In genomic region chr4:151108834-151109241, GRCm38 (mm10) we compare ENCODE assay signal across 8 mouse cellular contexts. TPM values are rescaled to one million over a fixed set of nuclear protein-coding genes. Genes with fewer than 3 reads are reported as not detected.
DNase-seq lines count a peak whose midpoint lies in the region; ATAC-seq and TF ChIP-seq lines count a peak whose summit lies in the region.

No protein-coding gene starts in this region.

- TF ChIP-seq EP300 in stomach, postnatal 0 days (optimal IDR thresholded peaks at IDR 0.05), result no peak

- no peak for TF ChIP-seq POLR2A in thymus, adult 2 months (IDR thresholded peaks at IDR 0.05; ENCODE audit: control insufficient read depth, extremely low read depth, insufficient read depth, low read length, poor library complexity)

- H3K27ac ChIP-seq in thymus, adult 2 months (ENCODE audit: control insufficient read depth, insufficient read depth, low read length), result no peak overlapping the region
- H3K27ac ChIP-seq in liver, embryonic 11.5 days (ENCODE audit: low read depth, low read length), result no peak overlapping the region
- H3K27ac ChIP-seq in stomach, postnatal 0 days (replicated peaks), result peak overlapping the region; percentile 61; the same call in 1 of the 2 replicates

- peaks cover 3% of the 10 kb centered on the region; the same call in 1 of the 2 replicates for H3K27me3 ChIP-seq in thymus, adult 2 months (ENCODE audit: control insufficient read depth, insufficient read depth, low read length)
- peaks cover 56% of the 10 kb centered on the region for H3K27me3 ChIP-seq in liver, embryonic 11.5 days (replicated peaks; ENCODE audit: control insufficient read depth, insufficient read depth, low read length)
- no peaks in the 10 kb centered on the region for H3K27me3 ChIP-seq in stomach, postnatal 0 days (ENCODE audit: control insufficient read depth, insufficient read depth, low read length)

- no peaks in the 10 kb centered on the region for H3K36me3 ChIP-seq in thymus, adult 2 months (ENCODE audit: control insufficient read depth, insufficient read depth, low read length)
- no peaks in the 10 kb centered on the region for H3K36me3 ChIP-seq in liver, embryonic 11.5 days (ENCODE audit: control insufficient read depth, insufficient read depth, low read length)
- no peaks in the 10 kb centered on the region for H3K36me3 ChIP-seq in stomach, postnatal 0 days (ENCODE audit: control insufficient read depth, insufficient read depth, low read length)

- WGBS in thymus, adult 2 months, result 14% methylated on average over 17 of the region's 20 CpGs
- WGBS in liver, embryonic 11.5 days, result 9% methylated on average over 15 of the region's 20 CpGs
- 2% methylated on average over 10 of the region's 20 CpGs for WGBS in stomach, postnatal 0 days

- TF ChIP-seq CTCF in thymus, adult 2 months (IDR thresholded peaks at IDR 0.05; ENCODE audit: borderline replicate concordance, control insufficient read depth, extremely low read depth, insufficient read depth, low read length, poor library complexity), result no peak
- TF ChIP-seq CTCF in stomach, postnatal 0 days (IDR thresholded peaks at IDR 0.05; ENCODE audit: low read depth), result no peak

- H3K4me2 ChIP-seq in liver, embryonic 11.5 days, result peak overlapping the region; percentile 87
- H3K4me2 ChIP-seq in stomach, postnatal 0 days (replicated peaks; ENCODE audit: low read depth), result peak overlapping the region; percentile 87

- DNase-seq in embryo, embryonic 10 days (ENCODE audit: low spot score), result peak; percentile 11
- DNase-seq in embryo, embryonic 9.5 days (ENCODE audit: extremely low spot score), result no peak
- DNase-seq in thymus, adult 2 months, result no peak
- no peak for DNase-seq in thymus, postnatal 4 days
- peak; percentile 36 for DNase-seq in liver, embryonic 11.5 days (ENCODE audit: low spot score)
- DNase-seq in stomach, postnatal 0 days (ENCODE audit: low spot score), result no peak
- no peak for DNase-seq in right cerebral cortex, postnatal 4 days
- DNase-seq in testis, postnatal 10 days (ENCODE audit: low spot score), result no peak

- peaks cover 7% of the 10 kb centered on the region for H3K4me1 ChIP-seq in thymus, adult 2 months (replicated peaks; ENCODE audit: control insufficient read depth, insufficient read depth, low read length)
- no peaks in the 10 kb centered on the region; the same call in 1 of the 2 replicates for H3K4me1 ChIP-seq in liver, embryonic 11.5 days (replicated peaks; ENCODE audit: control insufficient read depth, insufficient read depth, low read length)
- H3K4me1 ChIP-seq in stomach, postnatal 0 days (replicated peaks; ENCODE audit: control insufficient read depth, insufficient read depth), result no peaks in the 10 kb centered on the region

- no peak overlapping the region for H3K9ac ChIP-seq in liver, embryonic 11.5 days (ENCODE audit: low read depth, low read length)
- peak overlapping the region; percentile 65 for H3K9ac ChIP-seq in stomach, postnatal 0 days (ENCODE audit: low read length)

- ATAC-seq in liver, embryonic 11.5 days (replicated peaks; ENCODE audit: low FRiP score), result no peak; the same call in 1 of the 2 replicates
- ATAC-seq in stomach, postnatal 0 days (ENCODE audit: low FRiP score, low TSS enrichment), result no peak; the same call in 1 of the 2 replicates

- H3K4me3 ChIP-seq in thymus, adult 2 months (ENCODE audit: control insufficient read depth, insufficient read depth, low read length), result peak overlapping the region; percentile 16; the same call in 1 of the 2 replicates
- H3K4me3 ChIP-seq in liver, embryonic 11.5 days (ENCODE audit: low read depth, low read length), result peak overlapping the region; percentile 58
- peak overlapping the region; percentile 56 for H3K4me3 ChIP-seq in stomach, postnatal 0 days (ENCODE audit: low read depth, low read length)

- no peaks in the 10 kb centered on the region for H3K9me3 ChIP-seq in liver, embryonic 11.5 days (ENCODE audit: control insufficient read depth, low read length)
- no peaks in the 10 kb centered on the region for H3K9me3 ChIP-seq in stomach, postnatal 0 days (ENCODE audit: control insufficient read depth, low read length)

RNA-seq across cellular contexts. Expression of gene Gm13090, which starts 19.5 kb away (rescaled TPM):
- not detected in 2 replicates for polyA plus RNA-seq in thymus, adult 2 months (2012; rRNA removed)
- not detected in 2 replicates for polyA plus RNA-seq in liver, embryonic 11.5 days (2014; fragmentation: Nextera tagmentation; extraction: Ambion mirVana)
- not detected in 2 replicates for polyA plus RNA-seq in stomach, postnatal 0 days (2015; fragmentation: Nextera tagmentation; extraction: Ambion mirVana)

RNA-seq across cellular contexts. Expression of gene Vamp3, which starts 51.1 kb away (rescaled TPM):
- polyA plus RNA-seq in thymus, adult 2 months (2012; rRNA removed), result 27.2 and 30.9 TPM in 2 replicates
- polyA plus RNA-seq in liver, embryonic 11.5 days (2014; fragmentation: Nextera tagmentation; extraction: Ambion mirVana), result 71.0 and 74.6 TPM in 2 replicates
- polyA plus RNA-seq in stomach, postnatal 0 days (2015; fragmentation: Nextera tagmentation; extraction: Ambion mirVana), result 105 and 110 TPM in 2 replicates

Comparison
In these comparisons a context has a peak if more than half of its experiments do, and no peak if none do; other contexts are left out.
1. DNase-seq: peak in embryo, embryonic 10 days (single experiment) and liver, embryonic 11.5 days (single experiment); none in embryo, embryonic 9.5 days (single experiment), thymus, adult 2 months (single experiment), thymus, postnatal 4 days (single experiment), stomach, postnatal 0 days (single experiment), right cerebral cortex, postnatal 4 days (single experiment) and testis, postnatal 10 days (single experiment).
2. Peak in every context shown above with its lines, with median percentiles within 50 percentile points of each other: H3K4me3 ChIP-seq.